Mouse (Mus musculus) liver, postnatal 0 days (tissue): ENCODE data around the gene Cdc42ep4.
A peak's percentile ranks its signal among the peaks of the same experiment; 100 is the strongest.

Experiments used
- CTCF ChIP-seq: sonication (generic); IDR thresholded peaks from 2 replicates; pipeline ENCODE4 v1.5.1; 2016; ENCODE audit warnings: antibody characterized with exemption, low read depth
- EP300 ChIP-seq: IDR thresholded peaks from 2 replicates; pipeline ENCODE4 v1.6.1; 2016; ENCODE audit warnings: antibody characterized with exemption, low read depth, mild to moderate bottlenecking

DNA sequence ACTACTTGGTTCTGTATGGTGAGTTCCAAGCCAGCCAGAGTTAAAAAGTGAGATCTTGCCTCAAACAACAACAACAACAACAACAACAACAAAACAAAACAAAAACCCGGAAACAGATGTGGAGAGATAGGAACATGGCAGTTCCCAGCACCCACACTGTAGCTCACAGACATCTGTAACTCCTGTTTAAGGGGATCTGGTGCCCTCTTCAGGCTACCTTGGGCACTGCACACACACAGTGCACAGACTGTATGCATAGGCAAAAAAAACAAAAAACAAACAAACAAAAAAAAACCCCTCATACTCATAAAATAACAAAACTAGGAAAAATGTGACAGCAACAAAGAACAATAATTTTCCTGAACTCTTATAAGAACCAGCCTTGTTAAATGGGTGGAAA lies 8.7 kb downstream of the Cdc42ep4 start:
- no peak for TF ChIP-seq EP300
- peak; percentile 50 for TF ChIP-seq CTCF
